Comparison of ENCODE assay signal across 11 mouse cellular contexts in genomic region chr13:32019256-32019620, GRCm38 (mm10).
DNase-seq lines count a peak whose midpoint lies in the region; ATAC-seq and TF ChIP-seq lines count a peak whose summit lies in the region.
"Had no signal": no experiment of that assay in that cellular context is flagged by ENCODE, and none has a peak within 500 bp of the region (broad histone marks: within the 10 kb centered on the region; RNA-seq: fewer than 3 reads in every experiment).

No protein-coding gene starts in this region.

- ATAC-seq in heart, embryonic 11.5 days (replicated peaks; ENCODE audit: insufficient number of reproducible peaks, low FRiP score, low TSS enrichment): no peak
- peak; percentile 10; the same call in 1 of the 2 replicates for ATAC-seq in hindbrain, embryonic 16.5 days
- no peak for ATAC-seq in hindbrain, embryonic 11.5 days (ENCODE audit: low FRiP score)
- ATAC-seq in lung, embryonic 16.5 days (ENCODE audit: low read depth): peak; percentile 37; the same call in 1 of the 2 replicates

- H3K27me3 ChIP-seq in heart, embryonic 11.5 days (ENCODE audit: control insufficient read depth, insufficient read depth, low read length): no peaks in the 10 kb centered on the region
- H3K27me3 ChIP-seq in hindbrain, embryonic 16.5 days (replicated peaks; ENCODE audit: control insufficient read depth, insufficient read depth, low read length): no peaks in the 10 kb centered on the region
- no peaks in the 10 kb centered on the region for H3K27me3 ChIP-seq in hindbrain, embryonic 11.5 days (ENCODE audit: control insufficient read depth, insufficient read depth, low read length)
- no peaks in the 10 kb centered on the region; the same call in 1 of the 2 replicates for H3K27me3 ChIP-seq in lung, embryonic 16.5 days (ENCODE audit: control insufficient read depth, insufficient read depth, low read depth, low read length)
- H3K27me3 ChIP-seq in myocyte (ENCODE audit: control insufficient read depth, insufficient read depth, insufficient read length): no peaks in the 10 kb centered on the region
- H3K27me3 ChIP-seq: embryonic facial prominence, embryonic 15.5 days had no signal

- peaks cover 13% of the 10 kb centered on the region for H3K4me1 ChIP-seq in heart, embryonic 11.5 days (ENCODE audit: control insufficient read depth, insufficient read depth, low read length)
- no peaks in the 10 kb centered on the region; the same call in 1 of the 2 replicates for H3K4me1 ChIP-seq in hindbrain, embryonic 16.5 days (ENCODE audit: control insufficient read depth, insufficient read depth, low read depth, low read length)
- H3K4me1 ChIP-seq in hindbrain, embryonic 11.5 days (replicated peaks; ENCODE audit: control insufficient read depth, insufficient read depth, low read length): no peaks in the 10 kb centered on the region
- peaks cover 9% of the 10 kb centered on the region; the same call in 1 of the 2 replicates for H3K4me1 ChIP-seq in lung, embryonic 16.5 days (replicated peaks; ENCODE audit: control insufficient read depth, insufficient read depth, low read length)

- H3ac ChIP-seq in myocyte (ENCODE audit: control insufficient read depth, insufficient read length): no peak overlapping the region

- DNase-seq in heart, adult 11 months: no peak
- no peak for DNase-seq in hindbrain, embryonic 11.5 days (ENCODE audit: low spot score)
- no peak for DNase-seq in lung, adult 18-20 months
- DNase-seq: thymus, postnatal 36 days had no signal

- H3K9ac ChIP-seq in heart, embryonic 11.5 days (ENCODE audit: low read depth, low read length): no peak overlapping the region
- H3K9ac ChIP-seq in hindbrain, embryonic 16.5 days (ENCODE audit: low read depth, low read length): no peak overlapping the region
- no peak overlapping the region for H3K9ac ChIP-seq in hindbrain, embryonic 11.5 days (ENCODE audit: low read depth, low read length)
- H3K9ac ChIP-seq in lung, embryonic 16.5 days (ENCODE audit: low read length): no peak overlapping the region
- H3K9ac ChIP-seq: embryonic facial prominence, embryonic 15.5 days; hindbrain, embryonic 14.5 days; liver, postnatal 0 days had no signal

- no peak overlapping the region for H3K4me2 ChIP-seq in heart, embryonic 11.5 days
- H3K4me2 ChIP-seq in hindbrain, embryonic 16.5 days (ENCODE audit: low read length): no peak overlapping the region
- H3K4me2 ChIP-seq in hindbrain, embryonic 11.5 days (replicated peaks; ENCODE audit: low read depth, low read length): no peak overlapping the region
- H3K4me2 ChIP-seq in lung, embryonic 16.5 days (ENCODE audit: low read depth, low read length): no peak overlapping the region
- peak overlapping the region; percentile 22 for H3K4me2 ChIP-seq in myocyte (ENCODE audit: low read depth)
- H3K4me2 ChIP-seq: embryonic facial prominence, embryonic 15.5 days; hindbrain, embryonic 14.5 days had no signal

- H3K4me3 ChIP-seq in heart, embryonic 11.5 days (ENCODE audit: low read depth, low read length): no peak overlapping the region
- no peak overlapping the region for H3K4me3 ChIP-seq in hindbrain, embryonic 16.5 days (ENCODE audit: low read length)
- no peak overlapping the region for H3K4me3 ChIP-seq in hindbrain, embryonic 11.5 days (ENCODE audit: low read depth, low read length)
- H3K4me3 ChIP-seq in lung, embryonic 16.5 days (ENCODE audit: low read length): no peak overlapping the region
- no peak overlapping the region for H3K4me3 ChIP-seq in myocyte
- H3K4me3 ChIP-seq: embryonic facial prominence, embryonic 15.5 days had no signal

- no peak for TF ChIP-seq POLR2A in myocyte (IDR thresholded peaks at IDR 0.05; ENCODE audit: insufficient read length, low read depth)

- no peaks in the 10 kb centered on the region for H3K36me3 ChIP-seq in heart, embryonic 11.5 days (ENCODE audit: control insufficient read depth, insufficient read depth, low read length)
- H3K36me3 ChIP-seq in hindbrain, embryonic 16.5 days (ENCODE audit: control insufficient read depth, insufficient read depth, low read length): no peaks in the 10 kb centered on the region
- no peaks in the 10 kb centered on the region for H3K36me3 ChIP-seq in hindbrain, embryonic 11.5 days (ENCODE audit: control insufficient read depth, insufficient read depth, low read length)
- no peaks in the 10 kb centered on the region for H3K36me3 ChIP-seq in lung, embryonic 16.5 days (ENCODE audit: control insufficient read depth, insufficient read depth, low read length)
- no peaks in the 10 kb centered on the region for H3K36me3 ChIP-seq in myocyte (ENCODE audit: control insufficient read depth, insufficient read depth)
- H3K36me3 ChIP-seq: embryonic facial prominence, embryonic 15.5 days had no signal

- H3K27ac ChIP-seq in heart, embryonic 11.5 days (ENCODE audit: low read depth, low read length): 0 out of 2 replicates have a peak overlapping the region, but pooled peaks have one; percentile 15
- H3K27ac ChIP-seq in hindbrain, embryonic 16.5 days (ENCODE audit: low read depth, low read length): no peak overlapping the region
- H3K27ac ChIP-seq in hindbrain, embryonic 11.5 days (ENCODE audit: low read depth, low read length): no peak overlapping the region
- no peak overlapping the region for H3K27ac ChIP-seq in lung, embryonic 16.5 days (ENCODE audit: low read length)
- H3K27ac ChIP-seq: embryonic facial prominence, embryonic 15.5 days; hindbrain, embryonic 14.5 days had no signal

- H3K79me2 ChIP-seq in myocyte (ENCODE audit: control insufficient read depth, insufficient read depth): no peaks in the 10 kb centered on the region

- H3K9me3 ChIP-seq in heart, embryonic 11.5 days (replicated peaks; ENCODE audit: control insufficient read depth, low read length): no peaks in the 10 kb centered on the region
- no peaks in the 10 kb centered on the region for H3K9me3 ChIP-seq in hindbrain, embryonic 16.5 days (ENCODE audit: control insufficient read depth, low read length)
- no peaks in the 10 kb centered on the region for H3K9me3 ChIP-seq in hindbrain, embryonic 11.5 days (ENCODE audit: control insufficient read depth, low read length)
- no peaks in the 10 kb centered on the region for H3K9me3 ChIP-seq in lung, embryonic 16.5 days (ENCODE audit: control insufficient read depth, low read length)
- H3K9me3 ChIP-seq: embryonic facial prominence, embryonic 15.5 days had no signal

TF ChIP-seq in myocyte, 11 proteins besides CTCF, POLR2A, EP300 and RAD21:
- TF ChIP-seq POLR2AphosphoS2 (IDR thresholded peaks at IDR 0.05; ENCODE audit: insufficient read length, low read depth): no peak
- no peak for TF ChIP-seq USF1 (IDR thresholded peaks at IDR 0.05; ENCODE audit: low read depth)
- TF ChIP-seq SRF (IDR thresholded peaks at IDR 0.05; ENCODE audit: control insufficient read depth, insufficient read length, low read depth): no peak
- no peak for TF ChIP-seq MAX (IDR thresholded peaks at IDR 0.05; ENCODE audit: low read depth)
- no peak for TF ChIP-seq MYOD1 (IDR thresholded peaks at IDR 0.05; ENCODE audit: control insufficient read depth in 1 of 3, insufficient read length in 2 of 3, low read depth in 2 of 3)
- TF ChIP-seq E2F4 (IDR thresholded peaks at IDR 0.05; ENCODE audit: insufficient read depth): no peak
- TF ChIP-seq TCF3 (IDR thresholded peaks at IDR 0.05; ENCODE audit: insufficient read length, low read depth): no peak
- TF ChIP-seq TCF12 (IDR thresholded peaks at IDR 0.05; ENCODE audit: insufficient read depth, poor library complexity, severe bottlenecking): no peak
- no peak for TF ChIP-seq CEBPB (IDR thresholded peaks at IDR 0.05; ENCODE audit: insufficient read depth, poor library complexity, severe bottlenecking)
- no peak for TF ChIP-seq REST (IDR thresholded peaks at IDR 0.05; ENCODE audit: insufficient read depth, insufficient read length)
- no peak for TF ChIP-seq MYOG (IDR thresholded peaks at IDR 0.05; ENCODE audit: control insufficient read depth in 1 of 3, insufficient read depth in 1 of 3, insufficient read length in 2 of 3, low read depth in 2 of 3)

Comparison
In these comparisons a context has a peak if more than half of its experiments do, and no peak if none do; other contexts are left out.
1. ATAC-seq: peak in hindbrain, embryonic 16.5 days (single experiment) and lung, embryonic 16.5 days (single experiment); none in heart, embryonic 11.5 days (single experiment) and hindbrain, embryonic 11.5 days (single experiment).